Mouse (Mus musculus) heart, embryonic 16.5 days (tissue): ENCODE results near the gene Dicer1. TPM values are rescaled to one million over a fixed set of nuclear protein-coding genes. Genes with fewer than 3 reads are reported as not detected.
A peak's percentile ranks its signal among the peaks of the same experiment; 100 is the strongest.

Experiments used
- ATAC-seq: fragments of 200-750 bp; cut with Nextera tagmentation; replicated peaks from 2 replicates; pipeline ENCODE4 v1.8.0; 2017; ENCODE audit warnings: moderate number of reproducible peaks; ENCODE audit not compliant: insufficient read depth, low FRiP score; ENCODE audit errors: extremely low read depth
- H3K27ac ChIP-seq: fragments of 300-500 bp; sonication (generic); 2 replicates; pipeline ENCODE4 v1.5.1; 2014; ENCODE audit warnings: mild to moderate bottlenecking, low read length, control low read depth, moderate library complexity
- H3K27me3 ChIP-seq: fragments of 300-500 bp; sonication (generic); 2 replicates; pipeline ENCODE4 v1.6.1; 2014; ENCODE audit warnings: low read length, mixed read lengths; ENCODE audit not compliant: control insufficient read depth, insufficient read depth
- H3K36me3 ChIP-seq: fragments of 300-500 bp; sonication (generic); 2 replicates; pipeline ENCODE4 v1.6.1; 2014; ENCODE audit not compliant: control insufficient read depth, insufficient read depth
- H3K4me1 ChIP-seq: fragments of 300-500 bp; sonication (generic); 2 replicates; pipeline ENCODE4 v1.6.1; 2014; ENCODE audit warnings: low read length, mixed read lengths; ENCODE audit not compliant: control insufficient read depth, insufficient read depth
- H3K4me2 ChIP-seq: fragments of 300-500 bp; sonication (generic); 2 replicates; pipeline ENCODE4 v1.6.1; 2014; ENCODE audit warnings: low read depth, mild to moderate bottlenecking, control low read depth, low read length
- H3K4me3 ChIP-seq: fragments of 300-500 bp; sonication (generic); 2 replicates; pipeline ENCODE4 v1.5.1; 2014; ENCODE audit warnings: mild to moderate bottlenecking, control low read depth, low read length
- H3K9ac ChIP-seq: fragments of 300-500 bp; sonication (generic); 2 replicates; pipeline ENCODE4 v1.6.1; 2014; ENCODE audit warnings: low read length, control low read depth
- H3K9me3 ChIP-seq: fragments of 300-500 bp; sonication (generic); replicated peaks from 2 replicates; pipeline ENCODE4 v1.6.1; 2016; ENCODE audit warnings: low read length; ENCODE audit not compliant: control insufficient read depth
- WGBS: fragments of 180-500 bp; shearing (Covaris S2); extraction: QIAGEN DNeasy Blood & Tissue Kit; methylation state at CpG from one replicate; pipeline ENCODE4 v1.1.7; 2014; 5-methylcytosine and 5-hydroxymethylcytosine counted together
- polyA plus RNA-seq: library from polyadenylated mRNA; unstranded; fragments of >200 nt; fragmentation: Nextera tagmentation; extraction: Ambion mirVana; gene quantifications from 2 replicates; pipeline ENCODE4 v1.2.1, GENCODE M21; 2015

Gene Dicer1
- polyA plus RNA-seq, 1 experiment from 2014 or later = 15.0 TPM

GRCm38 (mm10) chr12:104748946-104749345 is 2.8 kb downstream of the Dicer1 start:
- Histone ChIP-seq H3K4me2 (no peak overlapping the region), H3K9ac (no peak overlapping the region)
- ATAC-seq = no peak

GRCm38 (mm10) chr12:104747252-104747651 is 4.5 kb downstream of the Dicer1 start:
- H3K4me1 ChIP-seq = peaks cover 41% of the 10 kb centered on the region

More at GRCm38 (mm10) chr12:104748946-104749345, 2.8 kb downstream of the Dicer1 start:
- H3K27me3 ChIP-seq = no peaks in the 10 kb centered on the region
- WGBS = 61% methylated on average over 2 of the region's 2 CpGs
- H3K4me1 ChIP-seq = peaks cover 41% of the 10 kb centered on the region
- H3K36me3 ChIP-seq = no peaks in the 10 kb centered on the region
- H3K27ac ChIP-seq = no peak overlapping the region
- H3K9me3 ChIP-seq = no peaks in the 10 kb centered on the region
- H3K4me3 ChIP-seq = no peak overlapping the region

GRCm38 (mm10) chr12:104746601-104747000 is 5.2 kb downstream of the Dicer1 start:
- H3K27ac ChIP-seq = no peak overlapping the region
- no peaks in the 10 kb centered on the region for H3K9me3 ChIP-seq
- peaks cover 47% of the 10 kb centered on the region for H3K4me1 ChIP-seq
- no peak for ATAC-seq
- no peak overlapping the region for H3K4me2 ChIP-seq
- H3K27me3 ChIP-seq = no peaks in the 10 kb centered on the region
- 85% methylated on average over 2 of the region's 2 CpGs for WGBS
- no peak overlapping the region for H3K9ac ChIP-seq
- no peaks in the 10 kb centered on the region for H3K36me3 ChIP-seq
- H3K4me3 ChIP-seq = no peak overlapping the region

More at GRCm38 (mm10) chr12:104747252-104747651, 4.5 kb downstream of the Dicer1 start:
- no peak overlapping the region for H3K4me3 ChIP-seq
- 85% methylated on average over 5 of the region's 5 CpGs for WGBS
- no peaks in the 10 kb centered on the region for H3K36me3 ChIP-seq
- H3K9ac ChIP-seq = no peak overlapping the region
- no peak overlapping the region for H3K27ac ChIP-seq
- H3K4me2 ChIP-seq = no peak overlapping the region
- no peak for ATAC-seq
- no peaks in the 10 kb centered on the region for H3K9me3 ChIP-seq
- H3K27me3 ChIP-seq = no peaks in the 10 kb centered on the region

DNA sequence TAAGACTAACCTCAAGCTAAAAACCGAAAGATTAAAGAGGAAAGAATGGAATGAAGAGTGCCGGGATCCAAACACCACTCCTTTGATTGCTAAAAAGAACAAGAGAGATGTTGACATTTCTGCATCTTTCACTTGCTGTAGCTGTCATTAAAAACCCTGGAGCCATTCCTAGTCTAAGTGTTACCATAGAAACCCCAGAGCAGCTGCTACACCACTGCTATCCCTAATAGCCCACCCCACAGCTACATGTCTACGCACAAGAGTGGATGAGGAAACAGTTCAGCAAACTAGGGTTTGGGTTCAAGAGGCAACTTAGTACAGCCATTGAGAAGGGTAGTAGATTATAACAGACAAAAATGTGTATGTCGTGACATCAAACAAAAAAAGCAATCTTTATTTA is 8.1 kb downstream of the Dicer1 start:
- 63% methylated on average over 4 of the region's 4 CpGs for WGBS
- Histone ChIP-seq H3K4me3 (no peak overlapping the region), H3K9ac (no peak overlapping the region), H3K36me3 (no peaks in the 10 kb centered on the region), H3K27ac (no peak overlapping the region), H3K9me3 (no peaks in the 10 kb centered on the region), H3K4me2 (no peak overlapping the region), H3K27me3 (no peaks in the 10 kb centered on the region), H3K4me1 (peaks cover 40% of the 10 kb centered on the region)
- no peak for ATAC-seq

DNA sequence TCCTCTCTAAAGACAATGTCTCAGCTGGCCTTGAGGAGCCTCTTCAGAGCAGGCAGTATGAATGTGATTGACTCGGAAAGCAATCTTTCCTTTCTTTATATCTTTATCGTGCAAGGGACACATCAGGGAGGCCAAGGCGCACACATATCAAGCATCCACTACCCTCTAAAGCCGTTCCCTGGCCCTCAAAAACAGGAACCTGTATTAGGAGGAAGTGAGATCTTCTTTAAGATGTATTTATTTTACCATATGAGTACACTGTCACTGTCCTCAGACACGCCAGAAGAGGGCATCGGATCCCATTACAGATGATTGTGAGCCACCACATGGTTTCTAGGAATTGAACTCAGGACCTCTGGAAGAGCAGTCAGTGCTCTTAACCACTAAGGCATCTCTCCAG is 9.5 kb downstream of the Dicer1 start:
- Histone ChIP-seq H3K4me3 (no peak overlapping the region), H3K9me3 (no peaks in the 10 kb centered on the region), H3K4me2 (no peak overlapping the region), H3K27ac (no peak overlapping the region), H3K4me1 (peaks cover 33% of the 10 kb centered on the region), H3K27me3 (no peaks in the 10 kb centered on the region), H3K36me3 (no peaks in the 10 kb centered on the region), H3K9ac (no peak overlapping the region)
- 71% methylated on average over 6 of the region's 6 CpGs for WGBS
- ATAC-seq = no peak

- H3K4me2 ChIP-seq = 0 out of 2 replicates have a peak overlapping the region, but pooled peaks have one; percentile 0
- H3K4me3 ChIP-seq = no peak overlapping the region
Observed at GRCm38 (mm10) chr12:104740841-104741787, 10.6 kb downstream of the Dicer1 start.

DNA sequence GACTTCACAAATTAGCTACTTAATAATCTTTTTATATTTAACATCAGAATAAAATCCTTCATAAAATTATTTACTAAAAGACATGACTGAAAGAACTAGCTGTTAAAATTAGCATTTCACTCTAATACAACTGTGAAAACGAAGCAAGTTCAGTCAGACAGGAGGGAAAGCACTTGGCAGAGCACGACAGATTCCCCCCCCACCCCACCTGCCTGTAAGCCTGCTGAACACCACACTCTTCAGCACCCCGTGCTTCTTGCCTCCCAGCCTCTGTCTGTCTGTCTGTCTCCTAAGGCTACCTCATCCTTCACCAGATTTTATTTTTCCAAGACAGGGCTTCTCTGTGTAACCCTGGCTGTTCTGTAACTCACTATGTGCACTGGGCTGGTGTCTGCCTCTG is 12.8 kb downstream of the Dicer1 start:
- Histone ChIP-seq H3K4me2 (no peak overlapping the region), H3K27ac (no peak overlapping the region), H3K4me3 (no peak overlapping the region), H3K9ac (no peak overlapping the region), H3K4me1 (peaks cover 31% of the 10 kb centered on the region), H3K9me3 (no peaks in the 10 kb centered on the region), H3K27me3 (no peaks in the 10 kb centered on the region), H3K36me3 (0 out of 2 replicates have a peak, but pooled peaks cover 3% of the 10 kb centered on the region)
- ATAC-seq = no peak
- whole genome bisulfite sequencing = 53% methylated on average over 3 of the region's 3 CpGs

More at GRCm38 (mm10) chr12:104740841-104741787, 10.6 kb downstream of the Dicer1 start:
- Histone ChIP-seq H3K9ac (no peak overlapping the region), H3K4me1 (peaks cover 27% of the 10 kb centered on the region), H3K27ac (peak overlapping the region; percentile 5), H3K27me3 (no peaks in the 10 kb centered on the region), H3K9me3 (no peaks in the 10 kb centered on the region), H3K36me3 (0 out of 2 replicates have a peak, but pooled peaks cover 3% of the 10 kb centered on the region)
- WGBS = 42% methylated on average over 12 of the region's 12 CpGs
- no peak for ATAC-seq

- H3K4me2 ChIP-seq = no peak overlapping the region
- no peak overlapping the region for H3K27ac ChIP-seq
- H3K4me1 ChIP-seq = peaks cover 30% of the 10 kb centered on the region
- H3K9ac ChIP-seq = no peak overlapping the region
- WGBS = 81% methylated on average over 9 of the region's 9 CpGs
- no peaks in the 10 kb centered on the region for H3K27me3 ChIP-seq
- ATAC-seq = no peak
- H3K4me3 ChIP-seq = no peak overlapping the region
- no peaks in the 10 kb centered on the region for H3K9me3 ChIP-seq
- 0 out of 2 replicates have a peak, but pooled peaks cover 3% of the 10 kb centered on the region for H3K36me3 ChIP-seq
Observed at GRCm38 (mm10) chr12:104738446-104738845, 13.3 kb downstream of the Dicer1 start.

DNA sequence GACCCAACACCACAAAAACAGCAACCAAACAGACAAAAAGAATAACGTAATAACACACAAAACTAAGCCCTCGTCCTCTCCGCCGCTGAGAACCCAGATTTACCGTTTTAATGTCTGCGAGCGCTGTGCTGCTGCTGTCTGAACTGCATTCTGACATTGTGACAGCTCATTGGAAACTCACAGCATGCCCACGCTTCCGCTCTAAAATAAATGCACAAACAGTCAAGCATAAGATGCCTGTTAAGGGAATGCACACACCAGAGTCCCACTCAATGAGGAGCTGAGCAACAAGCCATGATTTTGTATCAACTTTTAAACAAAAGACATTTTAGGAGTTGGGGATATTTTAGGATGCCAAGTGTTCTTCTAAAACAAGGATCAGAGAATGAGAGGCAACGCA is 14.1 kb downstream of the Dicer1 start:
- no peaks in the 10 kb centered on the region for H3K9me3 ChIP-seq
- ATAC-seq = no peak
- H3K27ac ChIP-seq = no peak overlapping the region
- WGBS = 91% methylated on average over 10 of the region's 10 CpGs
- H3K9ac ChIP-seq = no peak overlapping the region
- no peak overlapping the region for H3K4me2 ChIP-seq
- H3K36me3 ChIP-seq = 0 out of 2 replicates have a peak, but pooled peaks cover 3% of the 10 kb centered on the region
- H3K4me1 ChIP-seq = peaks cover 30% of the 10 kb centered on the region
- H3K4me3 ChIP-seq = no peak overlapping the region
- no peaks in the 10 kb centered on the region for H3K27me3 ChIP-seq
